ENCODE assay signal across 16 mouse cellular contexts in the genomic region with DNA sequence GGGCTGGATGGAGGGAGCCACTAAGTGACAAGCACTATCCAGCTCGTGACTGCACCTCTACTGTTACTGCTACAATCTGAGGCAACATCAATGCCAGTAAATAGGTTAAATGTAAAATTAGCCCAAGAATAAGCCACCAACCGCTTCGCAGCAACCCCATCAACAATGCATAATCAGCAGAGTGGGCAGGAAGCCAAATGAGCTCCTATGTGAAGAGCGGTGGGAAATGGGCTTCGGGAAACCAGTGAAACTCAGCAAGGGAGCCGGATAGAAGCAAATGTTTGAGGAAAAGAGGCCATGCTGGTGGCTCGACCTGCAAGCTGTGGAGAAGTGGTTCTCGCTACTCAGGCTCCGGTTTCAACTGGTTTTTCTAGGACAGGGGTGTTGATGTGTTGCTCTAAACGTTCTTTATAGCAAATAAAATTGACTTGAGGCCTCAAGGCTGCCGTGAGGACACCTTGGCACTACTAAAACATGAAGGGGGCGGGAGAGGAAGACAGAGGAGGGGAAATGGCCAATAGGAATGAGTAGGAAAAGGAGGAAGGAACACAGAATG. TPM values are rescaled to one million over a fixed set of nuclear protein-coding genes. Genes with fewer than 3 reads are reported as not detected.
DNase-seq lines count a peak whose midpoint lies in the region; ATAC-seq and TF ChIP-seq lines count a peak whose summit lies in the region.
"Had no signal": no experiment of that assay in that cellular context is flagged by ENCODE, and none has a peak within 500 bp of the region (broad histone marks: within the 10 kb centered on the region; RNA-seq: fewer than 3 reads in every experiment).

No protein-coding gene starts in this region.

- H3K9ac ChIP-seq in forebrain, embryonic 15.5 days (replicated peaks), result no peak overlapping the region
- no peak overlapping the region for H3K9ac ChIP-seq in forebrain, postnatal 0 days
- H3K9ac ChIP-seq: liver, embryonic 14.5 days; midbrain, embryonic 12.5 days; stomach, embryonic 15.5 days had no signal

- H3K36me3 ChIP-seq in forebrain, embryonic 15.5 days, result no peaks in the 10 kb centered on the region; the same call in 1 of the 2 replicates
- H3K36me3 ChIP-seq in forebrain, embryonic 10.5 days (replicated peaks), result peaks cover 13% of the 10 kb centered on the region
- H3K36me3 ChIP-seq in forebrain, postnatal 0 days (ENCODE audit: insufficient read depth), result peaks cover 14% of the 10 kb centered on the region

- H3K27ac ChIP-seq in forebrain, embryonic 15.5 days (replicated peaks), result peak overlapping the region; percentile 13; the same call in 1 of the 2 replicates
- no peak overlapping the region for H3K27ac ChIP-seq in forebrain, embryonic 10.5 days
- no peak overlapping the region for H3K27ac ChIP-seq in forebrain, postnatal 0 days (ENCODE audit: low read depth, low read length)
- H3K27ac ChIP-seq: gastrocnemius, adult 2 months; limb, embryonic 10.5 days; liver, embryonic 14.5 days; midbrain, embryonic 12.5 days; stomach, embryonic 15.5 days had no signal

- 25% methylated on average over 12 of the region's 12 CpGs for WGBS in forebrain, embryonic 15.5 days
- 91% methylated on average over 12 of the region's 12 CpGs for WGBS in forebrain, embryonic 10.5 days
- WGBS in forebrain, postnatal 0 days, result 30% methylated on average over 12 of the region's 12 CpGs

- no peaks in the 10 kb centered on the region for H3K27me3 ChIP-seq in forebrain, embryonic 15.5 days
- H3K27me3 ChIP-seq in forebrain, embryonic 10.5 days (ENCODE audit: poor library complexity, severe bottlenecking), result no peaks in the 10 kb centered on the region
- no peaks in the 10 kb centered on the region for H3K27me3 ChIP-seq in forebrain, postnatal 0 days (ENCODE audit: insufficient read depth, low read length)
- H3K27me3 ChIP-seq: midbrain, embryonic 12.5 days; stomach, embryonic 15.5 days had no signal

- no peak overlapping the region for H3K4me2 ChIP-seq in forebrain, embryonic 15.5 days (replicated peaks)
- no peak overlapping the region for H3K4me2 ChIP-seq in forebrain, postnatal 0 days (ENCODE audit: low read depth)
- H3K4me2 ChIP-seq: midbrain, embryonic 12.5 days; stomach, embryonic 15.5 days had no signal

- no peaks in the 10 kb centered on the region for H3K9me3 ChIP-seq in forebrain, embryonic 15.5 days
- H3K9me3 ChIP-seq in forebrain, embryonic 10.5 days, result no peaks in the 10 kb centered on the region
- H3K9me3 ChIP-seq in forebrain, postnatal 0 days (ENCODE audit: low read length), result no peaks in the 10 kb centered on the region
- H3K9me3 ChIP-seq: G1E; limb, embryonic 10.5 days; midbrain, embryonic 12.5 days; stomach, embryonic 15.5 days had no signal

- peaks cover 42% of the 10 kb centered on the region for H3K4me1 ChIP-seq in forebrain, embryonic 15.5 days
- H3K4me1 ChIP-seq in forebrain, embryonic 10.5 days, result peaks cover 10% of the 10 kb centered on the region; the same call in 1 of the 2 replicates
- peaks cover 18% of the 10 kb centered on the region for H3K4me1 ChIP-seq in forebrain, postnatal 0 days (ENCODE audit: insufficient read depth)
- H3K4me1 ChIP-seq: limb, embryonic 10.5 days had no signal

- intact Hi-C loops in left cerebral cortex, postnatal 4 days (cut with DNase I), result no loop called here
- intact Hi-C loops in left cerebral cortex, postnatal 10 days (cut with DNase I), result no loop called here

- TF ChIP-seq CTCF in forebrain, postnatal 0 days (IDR thresholded peaks at IDR 0.05; ENCODE audit: low read depth), result no peak

- DNase-seq in forebrain, embryonic 10.5 days (ENCODE audit: extremely low spot score, low spot score), result no peak
- peak; percentile 21 for DNase-seq in left cerebral cortex, postnatal 4 days
- DNase-seq in left cerebral cortex, postnatal 10 days (ENCODE audit: extremely low spot score in 1 of 2, low spot score in 2 of 2), result no peak
- DNase-seq in brain, adult 2 months (ENCODE audit: low read depth, low spot score), result peak; percentile 48
- DNase-seq in forebrain, postnatal 0 days, result peak; percentile 61
- no peak for DNase-seq in gastrocnemius, adult 8-10 months (ENCODE audit: low spot score in 2 of 2)
- no peak for DNase-seq in ovary, adult 18-20 months (ENCODE audit: low spot score)
- DNase-seq: adrenal gland, postnatal 14 days; gastrocnemius, adult 2 months had no signal

- ATAC-seq in forebrain, embryonic 15.5 days (replicated peaks), result 0 out of 2 replicates have a peak, but pooled peaks have one; percentile 21
- ATAC-seq in forebrain, postnatal 0 days, result no peak
- ATAC-seq: intestine, embryonic 16.5 days had no signal

- no peak overlapping the region for H3K4me3 ChIP-seq in forebrain, embryonic 15.5 days
- H3K4me3 ChIP-seq in forebrain, embryonic 10.5 days, result no peak overlapping the region
- H3K4me3 ChIP-seq in forebrain, postnatal 0 days (ENCODE audit: low read depth, low read length), result no peak overlapping the region
- H3K4me3 ChIP-seq: gastrocnemius, adult 2 months; limb, embryonic 10.5 days; midbrain, embryonic 12.5 days; stomach, embryonic 15.5 days had no signal

RNA-seq across cellular contexts. Expression of a gene that starts 50.3 kb away (rescaled TPM):
- 8.6 and 9.1 TPM in 2 replicates for polyA plus RNA-seq in forebrain, embryonic 15.5 days (2015; fragmentation: Nextera tagmentation; extraction: Ambion mirVana)
- 5.0 and 5.7 TPM in 2 replicates for polyA plus RNA-seq in forebrain, embryonic 10.5 days (2016; fragmentation: Nextera tagmentation; extraction: Ambion mirVana)
- 10 to 100 TPM; 23.9 to 25.5 TPM for total RNA-seq in left cerebral cortex, postnatal 4 days (2021)
- total RNA-seq in left cerebral cortex, postnatal 10 days (2021), result 10 to 100 TPM; 21.2 to 22.0 TPM
- 10.2 and 10.7 TPM in 2 replicates for total RNA-seq in forebrain, postnatal 0 days (2014; rRNA removed)
- polyA plus RNA-seq in forebrain, postnatal 0 days (2015; fragmentation: Nextera tagmentation; extraction: Ambion mirVana), result 3.5 and 6.8 TPM in 2 replicates
- total RNA-seq in gastrocnemius, adult 8-10 months (2022), result 1 to 10 TPM; 7.9 to 9.0 (median 8.6) TPM

Comparison
In these comparisons a context has a peak if more than half of its experiments do, and no peak if none do; other contexts are left out.
1. DNase-seq: peak in left cerebral cortex, postnatal 4 days (single experiment), brain, adult 2 months (single experiment) and forebrain, postnatal 0 days (single experiment); none in forebrain, embryonic 10.5 days (single experiment), left cerebral cortex, postnatal 10 days (0 of 2), gastrocnemius, adult 8-10 months (0 of 2) and ovary, adult 18-20 months (single experiment).